Mouse (Mus musculus): ENCODE results near the gene Gm28374.
"Not testable (repeated sequence)": the region's sequence is repeated elsewhere in the genome, so short reads cannot be mapped to it uniquely, and the experiment has no call there.

GRCm38 (mm10) chr19:6044102-6044501, 38.0 kb downstream of the Gm28374 start:
- TF ChIP-seq CTCF (IDR thresholded peaks at IDR 0.05; ENCODE audit: control insufficient read depth, insufficient read depth, low read length); POLR2A (IDR thresholded peaks at IDR 0.05; ENCODE audit: borderline replicate concordance, control insufficient read depth, low read depth, low read length): not testable (repeated sequence)
